Mouse (Mus musculus) small intestine, adult 2 months (tissue): Measurements from ENCODE around the gene BC037034.

Experiments used
- CTCF ChIP-seq: fragments of 200-500 bp; IDR thresholded peaks from 2 replicates; pipeline ENCODE4 v1.5.1; 2012; ENCODE audit warnings: low read depth, mild to moderate bottlenecking, control low read depth, inconsistent platforms, low read length, moderate library complexity, mixed read lengths; ENCODE audit not compliant: insufficient replicate concordance, insufficient read length; ENCODE audit errors: extremely low read depth
- POLR2A ChIP-seq: fragments of 200-500 bp; IDR thresholded peaks from 2 replicates; pipeline ENCODE4 v1.6.1; 2012; ENCODE audit warnings: low read depth, mild to moderate bottlenecking, control low read depth, inconsistent platforms, low read length, moderate library complexity

- TF ChIP-seq CTCF (no peak), POLR2A (no peak)
Observed at GRCm38 (mm10) chr5:138257585-138257978, 6.3 kb downstream of the BC037034 start.
